Mouse (Mus musculus) heart, postnatal 0 days (tissue): Measurements from ENCODE around the gene Cpeb3.

Source experiments
- CTCF ChIP-seq: IDR thresholded peaks from 2 replicates; pipeline ENCODE4 v1.5.1; 2016; ENCODE audit warnings: antibody characterized with exemption, control low read depth, low read depth
- EP300 ChIP-seq: IDR thresholded peaks from 2 replicates; pipeline ENCODE4 v1.6.1; 2016; ENCODE audit warnings: antibody characterized with exemption, low read depth

GRCm38 (mm10) chr19:37014173-37014939, 194.0 kb downstream of the Cpeb3 start:
- TF ChIP-seq CTCF, result no peak
- TF ChIP-seq EP300, result no peak
